Mouse (Mus musculus) hindbrain, embryonic 14.5 days (tissue): ENCODE measurements around the gene Hoxd3. TPM values are rescaled to one million over a fixed set of nuclear protein-coding genes. Genes with fewer than 3 reads are reported as not detected.

ENCODE experiments used
- ATAC-seq: fragments of 200-750 bp; cut with Nextera tagmentation; 2 replicates; pipeline ENCODE4 v1.8.0; 2017; ENCODE audit warnings: moderate number of reproducible peaks, mild to moderate bottlenecking, moderate TSS enrichment, moderate library complexity; ENCODE audit not compliant: low FRiP score
- DNase-seq: peaks from one replicate; pipeline ENCODE4 v3.0.0-alpha.2; 2015; ENCODE audit warnings: low spot score
- H3K27ac ChIP-seq: fragments of 300-500 bp; sonication (generic); 2 replicates; pipeline ENCODE4 v1.5.1; 2014; ENCODE audit warnings: mild to moderate bottlenecking, moderate library complexity
- H3K27me3 ChIP-seq: fragments of 300-500 bp; sonication (generic); 2 replicates; pipeline ENCODE4 v1.6.1; 2014; ENCODE audit warnings: mild to moderate bottlenecking, low read length, mixed read lengths; ENCODE audit not compliant: control insufficient read depth, insufficient read depth
- H3K36me3 ChIP-seq: fragments of 300-500 bp; sonication (generic); replicated peaks from 2 replicates; pipeline ENCODE4 v1.6.1; 2014; ENCODE audit not compliant: control insufficient read depth, insufficient read depth
- H3K4me1 ChIP-seq: fragments of 300-500 bp; sonication (generic); replicated peaks from 2 replicates; pipeline ENCODE4 v1.6.1; 2014; ENCODE audit warnings: antibody characterized with exemption, low read length, mixed read lengths; ENCODE audit not compliant: control insufficient read depth, insufficient read depth
- H3K4me2 ChIP-seq: fragments of 300-500 bp; sonication (generic); replicated peaks from 2 replicates; pipeline ENCODE4 v1.6.1; 2014; ENCODE audit warnings: mild to moderate bottlenecking, moderate library complexity
- H3K4me3 ChIP-seq: fragments of 300-500 bp; sonication (generic); replicated peaks from 2 replicates; pipeline ENCODE4 v1.5.1; 2014; ENCODE audit warnings: mild to moderate bottlenecking, low read length
- H3K9ac ChIP-seq: fragments of 300-500 bp; sonication (generic); 2 replicates; pipeline ENCODE4 v1.6.1; 2014
- H3K9me3 ChIP-seq: fragments of 300-500 bp; sonication (generic); 2 replicates; pipeline ENCODE4 v1.6.1; 2016; ENCODE audit warnings: low read length; ENCODE audit not compliant: control insufficient read depth
- WGBS: fragments of 180-500 bp; shearing (Covaris S2); extraction: QIAGEN DNeasy Blood & Tissue Kit; methylation state at CpG from one replicate; pipeline ENCODE4 v1.1.7; 2014; 5-methylcytosine and 5-hydroxymethylcytosine counted together
- polyA plus RNA-seq: library from polyadenylated mRNA; unstranded; fragments of >200 nt; fragmentation: Nextera tagmentation; extraction: Ambion mirVana; gene quantifications from 2 replicates; pipeline ENCODE4 v1.2.1, GENCODE M21; 2014

Gene Hoxd3
- polyA plus RNA-seq, 1 experiment from 2014 or later = 55.1 TPM

DNA sequence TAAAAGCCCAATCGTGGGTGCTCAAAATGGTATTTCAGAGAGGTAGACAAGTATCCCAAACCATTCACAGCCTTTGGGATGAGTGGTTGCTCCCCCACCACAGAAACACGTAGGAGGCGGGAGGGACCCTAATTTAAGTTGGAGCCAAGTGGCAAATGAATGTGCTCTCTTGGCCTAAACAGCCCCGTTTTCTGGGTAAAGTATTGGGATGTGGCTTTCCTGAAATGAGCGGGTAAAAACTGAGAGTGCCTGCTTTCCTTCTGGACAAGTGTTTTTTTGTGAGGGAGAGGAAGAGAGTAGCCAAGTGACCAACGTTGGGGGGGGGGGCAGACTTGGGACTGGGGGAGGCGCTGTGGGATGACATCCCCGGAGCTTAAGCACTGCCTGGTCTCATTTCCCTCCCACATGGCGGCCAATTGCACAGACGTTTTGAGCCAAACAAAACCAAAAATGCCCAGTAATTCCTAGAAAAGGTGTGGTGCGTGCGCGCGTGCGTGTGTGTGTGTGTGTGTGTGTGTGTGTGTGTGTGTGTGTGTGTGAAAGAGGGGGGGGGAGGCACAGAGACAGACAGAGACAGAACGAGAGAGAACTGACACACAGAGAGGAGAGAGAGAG, 691 bp upstream of the Hoxd3 start:
- Histone ChIP-seq H3K9me3 (no peaks in the 10 kb centered on the region), H3K4me1 (no peaks in the 10 kb centered on the region; the same call in 1 of the 2 replicates), H3K36me3 (no peaks in the 10 kb centered on the region), H3K4me2 (0 out of 2 replicates have a peak overlapping the region, but pooled peaks have one; percentile 1), H3K27me3 (peaks cover 96% of the 10 kb centered on the region), H3K9ac (no peak overlapping the region), H3K27ac (no peak overlapping the region), H3K4me3 (0 out of 2 replicates have a peak overlapping the region, but pooled peaks have one; percentile 9)
- under 1% methylated on average over 16 of the region's 16 CpGs for WGBS
- ATAC-seq = no peak
- no peak for DNase-seq

DNA sequence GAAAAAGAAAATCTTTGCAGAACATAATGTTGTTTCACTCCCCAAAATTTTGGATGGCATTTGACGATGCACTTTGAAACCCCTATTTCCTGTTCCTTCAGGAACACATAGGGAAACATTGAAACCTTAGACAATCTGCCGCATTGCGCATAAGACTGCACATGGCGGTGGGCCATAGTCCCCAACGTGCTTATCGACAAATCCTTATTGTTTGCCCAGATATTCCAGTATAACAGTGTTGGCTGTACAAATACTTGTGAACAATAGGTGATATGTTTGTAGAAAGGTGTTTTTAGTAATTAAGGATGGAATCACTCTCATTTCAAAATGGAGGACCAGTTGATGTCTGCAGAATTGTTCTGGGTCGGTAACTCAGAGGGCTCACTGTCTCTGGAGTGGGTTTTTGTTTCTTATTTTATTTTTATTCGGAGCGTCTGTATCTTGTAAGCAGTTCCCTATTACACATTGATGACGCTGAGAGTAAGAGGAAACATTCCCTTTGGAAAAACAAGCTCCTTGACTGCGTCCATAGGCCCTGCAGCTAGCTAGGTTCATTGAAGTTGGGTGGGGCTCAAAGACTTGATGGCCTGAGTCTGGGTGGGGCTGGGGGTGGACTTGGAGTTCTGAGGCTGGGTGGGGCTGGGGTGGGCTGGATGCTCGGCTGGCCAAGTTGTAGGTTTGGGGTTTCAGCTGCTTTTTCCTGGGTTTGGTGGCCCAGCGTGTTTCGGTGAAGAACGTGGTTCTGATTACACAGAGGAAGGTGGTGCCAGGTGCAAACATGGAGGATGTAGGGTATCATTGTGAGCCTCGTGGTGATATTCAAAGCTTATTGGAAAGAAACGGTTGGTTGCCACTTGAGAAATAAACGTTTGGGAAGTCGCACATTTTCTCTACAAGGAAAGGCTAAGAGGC, 1.8 kb downstream of the Hoxd3 start:
- ATAC-seq (no peak), DNase-seq (no peak)
- Histone ChIP-seq H3K4me2 (no peak overlapping the region), H3K27ac (0 out of 2 replicates have a peak overlapping the region, but pooled peaks have one; percentile 34), H3K4me3 (peak overlapping the region; percentile 31), H3K4me1 (no peaks in the 10 kb centered on the region; the same call in 1 of the 2 replicates), H3K27me3 (peaks cover 97% of the 10 kb centered on the region), H3K9me3 (no peaks in the 10 kb centered on the region), H3K9ac (0 out of 2 replicates have a peak overlapping the region, but pooled peaks have one; percentile 8), H3K36me3 (no peaks in the 10 kb centered on the region)
- WGBS = 6% methylated on average over 19 of the region's 19 CpGs

DNA sequence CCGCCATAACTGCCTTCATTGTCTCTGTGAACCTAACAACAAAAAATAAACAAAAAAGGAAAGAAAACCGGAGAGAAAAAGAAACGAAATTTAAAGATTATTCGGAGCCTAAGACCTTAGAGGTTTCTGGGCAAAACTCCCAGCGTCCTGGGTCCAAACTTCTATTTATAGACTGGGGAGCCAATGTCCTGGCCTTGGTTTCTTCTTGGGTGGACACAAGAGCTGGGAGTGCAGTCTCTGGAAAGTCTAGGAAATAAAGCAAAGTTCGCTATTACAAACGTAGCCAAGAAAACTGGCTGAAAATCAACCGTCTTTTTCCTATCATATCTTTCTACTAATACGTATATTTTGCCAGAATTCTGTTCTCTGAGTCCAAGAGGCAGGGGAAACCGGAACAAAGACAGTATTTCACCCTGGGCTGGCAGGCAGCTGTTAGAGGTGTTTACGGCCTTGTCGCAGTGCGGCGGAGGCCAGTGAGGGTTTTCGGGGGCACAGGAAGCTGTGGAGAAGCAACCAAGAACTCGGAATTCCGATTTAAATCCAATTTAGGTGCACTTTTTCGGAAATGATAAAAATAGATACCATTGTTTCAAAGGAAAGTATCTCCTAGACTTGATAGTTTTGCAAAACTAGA, 2.5 kb downstream of the Hoxd3 start:
- 5% methylated on average over 18 of the region's 18 CpGs for WGBS
- H3K4me2 ChIP-seq = peak overlapping the region; percentile 51; the same call in 1 of the 2 replicates

DNA sequence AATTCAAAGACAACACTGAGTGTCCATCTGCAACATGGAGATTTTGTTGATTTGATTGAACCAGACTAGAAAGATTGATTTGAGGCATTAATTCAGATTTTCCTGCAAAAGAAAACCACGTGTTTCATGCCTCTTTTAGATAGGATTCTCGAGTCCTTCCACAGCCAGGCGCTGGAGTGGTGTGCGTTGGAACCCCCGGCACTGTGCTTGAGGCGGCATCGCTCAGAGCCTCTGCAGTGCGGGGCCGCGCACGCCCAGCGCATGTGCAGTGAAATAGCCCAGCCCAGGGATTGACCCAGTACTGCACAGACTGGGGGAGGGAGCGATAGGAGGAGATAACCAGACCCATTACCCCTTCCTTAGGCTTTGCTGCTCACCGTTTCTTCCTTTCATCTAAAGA, 3.2 kb downstream of the Hoxd3 start:
- peaks cover 97% of the 10 kb centered on the region for H3K27me3 ChIP-seq
- under 1% methylated on average over 14 of the region's 14 CpGs for WGBS
- no peaks in the 10 kb centered on the region for H3K9me3 ChIP-seq
- H3K27ac ChIP-seq = no peak overlapping the region
- 0 out of 2 replicates have a peak, but pooled peaks have one; percentile 38 for ATAC-seq
- no peaks in the 10 kb centered on the region; the same call in 1 of the 2 replicates for H3K4me1 ChIP-seq
- no peak for DNase-seq
- H3K36me3 ChIP-seq = no peaks in the 10 kb centered on the region
- peak overlapping the region; percentile 31; the same call in 1 of the 2 replicates for H3K4me3 ChIP-seq
- H3K9ac ChIP-seq = no peak overlapping the region
- peak overlapping the region; percentile 51 for H3K4me2 ChIP-seq

More for the DNA sequence above, 2.5 kb downstream of the Hoxd3 start:
- no peaks in the 10 kb centered on the region for H3K36me3 ChIP-seq
- H3K27ac ChIP-seq = no peak overlapping the region
- peaks cover 97% of the 10 kb centered on the region for H3K27me3 ChIP-seq
- H3K9me3 ChIP-seq = no peaks in the 10 kb centered on the region
- peak overlapping the region; percentile 8; the same call in 1 of the 2 replicates for H3K9ac ChIP-seq
- no peak for DNase-seq
- no peak for ATAC-seq
- H3K4me3 ChIP-seq = peak overlapping the region; percentile 31; the same call in 1 of the 2 replicates
- no peaks in the 10 kb centered on the region; the same call in 1 of the 2 replicates for H3K4me1 ChIP-seq

DNA sequence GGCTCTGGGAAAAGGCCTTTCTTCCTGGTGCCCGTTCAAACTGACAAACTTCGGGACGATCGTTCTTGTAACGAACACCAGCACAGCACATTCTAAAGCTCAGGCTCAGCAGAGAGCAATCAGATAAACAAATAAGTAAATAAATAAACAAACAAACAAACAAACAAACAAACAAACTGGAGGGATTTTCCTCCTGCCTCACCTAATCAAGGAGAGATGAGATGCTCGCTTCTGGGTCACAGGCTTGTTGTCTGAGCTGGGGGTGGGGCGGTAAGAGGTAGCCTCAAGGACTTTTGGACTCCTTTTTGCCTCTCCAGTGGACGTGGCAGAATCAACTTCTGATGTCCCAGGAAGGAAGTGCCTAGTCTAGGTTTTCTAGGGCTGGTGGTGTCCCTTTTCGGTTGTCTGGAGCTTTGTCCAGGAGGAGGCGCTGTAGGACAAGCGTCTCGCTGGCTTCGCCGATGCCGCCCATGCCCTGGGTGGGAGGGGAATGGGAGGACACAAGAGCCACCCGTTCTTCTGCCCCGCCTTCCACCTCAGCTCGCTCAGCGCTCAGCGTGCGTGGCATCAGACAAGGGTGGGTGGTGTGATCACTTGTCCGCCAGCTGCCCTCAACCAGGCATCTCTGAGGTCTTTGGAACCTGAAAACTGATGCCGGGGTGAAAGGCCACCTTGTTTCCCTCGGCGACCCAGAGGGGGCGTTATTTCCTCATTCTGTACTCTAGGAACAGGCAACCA, 3.9 kb downstream of the Hoxd3 start:
- Histone ChIP-seq H3K4me2 (peak overlapping the region; percentile 51), H3K4me1 (no peaks in the 10 kb centered on the region; the same call in 1 of the 2 replicates), H3K27ac (no peak overlapping the region), H3K36me3 (no peaks in the 10 kb centered on the region), H3K4me3 (peak overlapping the region; percentile 16), H3K27me3 (peaks cover 97% of the 10 kb centered on the region), H3K9ac (no peak overlapping the region), H3K9me3 (no peaks in the 10 kb centered on the region)
- peak; percentile 87 for ATAC-seq
- peak; percentile 92 for DNase-seq
- WGBS = 2% methylated on average over 26 of the region's 26 CpGs

DNA sequence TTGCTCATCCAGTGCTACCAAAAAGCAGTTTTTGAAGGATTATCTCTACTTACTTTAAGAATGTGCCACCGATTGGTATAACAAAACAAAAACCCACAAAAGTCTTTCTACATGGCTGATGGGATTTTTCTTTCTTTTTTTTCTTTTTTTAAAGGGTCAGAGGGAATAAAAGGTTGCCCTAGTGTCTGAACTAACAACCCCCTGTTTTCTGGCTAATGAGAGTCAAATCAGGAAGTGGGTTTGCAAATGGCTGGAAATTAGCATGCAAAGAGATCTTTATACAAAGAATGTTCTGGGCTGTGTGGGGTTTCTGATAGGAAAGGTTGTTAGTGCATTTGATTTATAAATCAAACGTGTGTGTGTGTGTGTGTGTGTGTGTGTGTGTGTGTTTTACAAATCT, 8.7 kb downstream of the Hoxd3 start:
- Histone ChIP-seq H3K27ac (no peak overlapping the region), H3K9ac (no peak overlapping the region), H3K4me3 (no peak overlapping the region), H3K36me3 (no peaks in the 10 kb centered on the region), H3K4me2 (no peak overlapping the region), H3K4me1 (peaks cover 9% of the 10 kb centered on the region; the same call in 1 of the 2 replicates), H3K27me3 (peaks cover 99% of the 10 kb centered on the region), H3K9me3 (no peaks in the 10 kb centered on the region)
- DNase-seq = no peak
- ATAC-seq = no peak
- WGBS = 12% methylated on average over 2 of the region's 2 CpGs

DNA sequence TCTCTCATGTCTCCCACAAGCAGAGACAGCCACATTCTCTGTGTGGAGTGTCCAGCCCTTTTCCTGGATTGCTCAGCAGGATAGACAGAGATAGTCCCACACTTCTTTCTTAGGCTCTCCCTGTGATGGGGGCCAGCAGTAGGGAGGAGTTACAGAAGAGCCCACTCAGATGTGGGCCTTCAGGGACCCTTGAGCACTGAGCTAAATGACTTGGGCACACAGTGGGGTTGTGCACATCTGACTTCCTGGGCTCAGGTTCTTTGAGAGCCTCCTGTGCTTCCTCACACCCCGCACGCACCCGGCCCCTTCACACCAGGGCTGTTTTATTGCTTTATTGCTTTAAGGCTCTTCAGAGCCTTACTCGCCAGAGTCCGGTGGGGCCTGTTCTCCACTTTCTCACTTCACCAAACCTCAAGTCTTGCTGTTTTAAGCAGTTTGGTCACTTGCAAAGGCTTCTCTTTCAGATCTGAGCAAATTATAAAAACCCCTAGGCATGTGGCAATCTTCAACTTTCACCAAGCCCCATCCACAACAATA, 9.3 kb downstream of the Hoxd3 start:
- DNase-seq = no peak
- ATAC-seq = no peak
- H3K36me3 ChIP-seq = no peaks in the 10 kb centered on the region
- H3K9ac ChIP-seq = no peak overlapping the region
- H3K9me3 ChIP-seq = no peaks in the 10 kb centered on the region
- no peak overlapping the region for H3K4me3 ChIP-seq
- 11% methylated on average over 5 of the region's 5 CpGs for WGBS
- no peak overlapping the region for H3K27ac ChIP-seq
- peaks cover 9% of the 10 kb centered on the region; the same call in 1 of the 2 replicates for H3K4me1 ChIP-seq
- peaks cover 99% of the 10 kb centered on the region for H3K27me3 ChIP-seq
- 0 out of 2 replicates have a peak overlapping the region, but pooled peaks have one; percentile 2 for H3K4me2 ChIP-seq

DNA sequence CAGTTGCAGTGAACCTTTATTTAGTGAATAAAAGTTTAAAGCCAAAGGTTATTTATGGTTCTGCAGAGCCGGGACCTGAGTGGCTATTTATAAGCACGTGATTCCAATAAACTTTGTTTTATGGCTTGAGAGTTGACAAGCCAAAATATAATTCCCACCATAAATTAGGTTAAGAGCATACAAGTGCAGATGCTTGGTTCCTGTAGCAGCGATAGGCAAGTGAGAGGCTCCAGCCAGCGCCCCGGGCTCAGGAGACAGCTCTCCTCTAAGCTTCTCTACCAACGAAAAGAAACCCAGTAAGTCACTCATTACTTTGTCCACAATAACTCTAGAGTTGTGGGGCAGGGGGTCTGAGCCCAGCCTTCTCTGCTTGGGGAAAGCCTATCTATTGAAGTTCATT, 10.2 kb downstream of the Hoxd3 start:
- H3K4me3 ChIP-seq = no peak overlapping the region
- no peaks in the 10 kb centered on the region for H3K9me3 ChIP-seq
- DNase-seq (no peak), ATAC-seq (no peak)
- 0 out of 2 replicates have a peak overlapping the region, but pooled peaks have one; percentile 82 for H3K4me2 ChIP-seq
- peaks cover 99% of the 10 kb centered on the region for H3K27me3 ChIP-seq
- no peaks in the 10 kb centered on the region for H3K36me3 ChIP-seq
- H3K9ac ChIP-seq = no peak overlapping the region
- peaks cover 14% of the 10 kb centered on the region; the same call in 1 of the 2 replicates for H3K4me1 ChIP-seq
- WGBS = 8% methylated on average over 6 of the region's 6 CpGs
- H3K27ac ChIP-seq = no peak overlapping the region
